Mouse (Mus musculus): ENCODE measurements at regions not wholly inside any gene's neighbourhood (a gene's known extent, or its start where the extent isn't known, plus 50 kb on each side); places are given as distances from the start of the nearest gene placed in this dataset.

GRCm38 (mm10) chr10:56920711-56921672 lies 543.9 kb downstream of the Gja1 start:
- no peak overlapping the region for H3K9ac ChIP-seq
- WGBS = 51% methylated on average over 20 of the region's 20 CpGs

GRCm38 (mm10) chr10:56935174-56935573 lies 551.0 kb upstream of the Hsf2 start:
- Histone ChIP-seq H3K4me1 (replicated peaks) (no peaks in the 10 kb centered on the region), H3K27me3 (no peaks in the 10 kb centered on the region), H3K27ac (replicated peaks) (no peak overlapping the region), H3K9ac (no peak overlapping the region), H3K4me3 (no peak overlapping the region), H3K9me3 (no peaks in the 10 kb centered on the region), H3K36me3 (no peaks in the 10 kb centered on the region), H3K4me2 (no peak overlapping the region)
- no peak for ATAC-seq (ENCODE audit: low read depth)
- WGBS = 90% methylated on average over 4 of the region's 4 CpGs

More at GRCm38 (mm10) chr10:56920711-56921672, 543.9 kb downstream of the Gja1 start:
- H3K27ac ChIP-seq (replicated peaks) = peak overlapping the region; percentile 39
- no peaks in the 10 kb centered on the region for H3K36me3 ChIP-seq
- H3K9me3 ChIP-seq = no peaks in the 10 kb centered on the region
- ATAC-seq (ENCODE audit: low read depth) = no peak
- H3K4me1 ChIP-seq (replicated peaks) = peaks cover 4% of the 10 kb centered on the region; the same call in 1 of the 2 replicates
- peak overlapping the region; percentile 35 for H3K4me2 ChIP-seq
- no peak overlapping the region for H3K4me3 ChIP-seq
- no peaks in the 10 kb centered on the region for H3K27me3 ChIP-seq

- Histone ChIP-seq H3K9ac (no peak overlapping the region), H3K4me1 (replicated peaks) (no peaks in the 10 kb centered on the region), H3K27me3 (no peaks in the 10 kb centered on the region), H3K9me3 (no peaks in the 10 kb centered on the region), H3K4me3 (no peak overlapping the region), H3K36me3 (no peaks in the 10 kb centered on the region), H3K4me2 (no peak overlapping the region), H3K27ac (replicated peaks) (no peak overlapping the region)
- ATAC-seq (ENCODE audit: low read depth) = no peak
- WGBS = 58% methylated on average over 4 of the region's 4 CpGs
Observed at GRCm38 (mm10) chr10:56941972-56942371, 544.2 kb upstream of the Hsf2 start.

GRCm38 (mm10) chr10:56944434-56945145 lies 541.6 kb upstream of the Hsf2 start:
- no peaks in the 10 kb centered on the region for H3K4me1 ChIP-seq (replicated peaks)
- no peaks in the 10 kb centered on the region for H3K27me3 ChIP-seq
- H3K9me3 ChIP-seq = no peaks in the 10 kb centered on the region
- no peaks in the 10 kb centered on the region for H3K36me3 ChIP-seq
- H3K27ac ChIP-seq (replicated peaks) = no peak overlapping the region
- no peak overlapping the region for H3K4me2 ChIP-seq
- H3K9ac ChIP-seq = no peak overlapping the region
- no peak overlapping the region for H3K4me3 ChIP-seq
- no peak for ATAC-seq (ENCODE audit: low read depth)
- WGBS = 81% methylated on average over 5 of the region's 5 CpGs

- Histone ChIP-seq H3K4me2 (no peak overlapping the region), H3K4me3 (no peak overlapping the region), H3K4me1 (replicated peaks) (no peaks in the 10 kb centered on the region), H3K9ac (no peak overlapping the region), H3K36me3 (no peaks in the 10 kb centered on the region), H3K27me3 (no peaks in the 10 kb centered on the region), H3K9me3 (no peaks in the 10 kb centered on the region), H3K27ac (replicated peaks) (no peak overlapping the region)
- WGBS = 97% methylated on average over 2 of the region's 2 CpGs
- no peak for ATAC-seq (ENCODE audit: low read depth)
Observed at GRCm38 (mm10) chr10:56956728-56957127, 529.5 kb upstream of the Hsf2 start.

GRCm38 (mm10) chr10:56962096-56962807 lies 523.9 kb upstream of the Hsf2 start:
- ATAC-seq (ENCODE audit: low read depth) = no peak
- WGBS = 84% methylated on average over 4 of the region's 4 CpGs
- Histone ChIP-seq H3K36me3 (no peaks in the 10 kb centered on the region), H3K9me3 (no peaks in the 10 kb centered on the region), H3K4me1 (replicated peaks) (no peaks in the 10 kb centered on the region), H3K27ac (replicated peaks) (no peak overlapping the region), H3K27me3 (no peaks in the 10 kb centered on the region), H3K4me2 (no peak overlapping the region), H3K9ac (no peak overlapping the region), H3K4me3 (no peak overlapping the region)

GRCm38 (mm10) chr10:56963215-56963614 lies 523.0 kb upstream of the Hsf2 start:
- WGBS = 82% methylated on average over 3 of the region's 3 CpGs
- no peak for ATAC-seq (ENCODE audit: low read depth)

GRCm38 (mm10) chr10:56968913-56969312 lies 517.3 kb upstream of the Hsf2 start:
- WGBS = 98% methylated on average over 1 of the region's 1 CpGs
- no peaks in the 10 kb centered on the region for H3K36me3 ChIP-seq
- H3K9ac ChIP-seq = no peak overlapping the region
- no peak for ATAC-seq (ENCODE audit: low read depth)
- no peaks in the 10 kb centered on the region for H3K27me3 ChIP-seq
- no peak overlapping the region for H3K27ac ChIP-seq (replicated peaks)
- H3K4me2 ChIP-seq = no peak overlapping the region
- no peak overlapping the region for H3K4me3 ChIP-seq
- no peaks in the 10 kb centered on the region for H3K9me3 ChIP-seq
- no peaks in the 10 kb centered on the region for H3K4me1 ChIP-seq (replicated peaks)

More at GRCm38 (mm10) chr10:56963215-56963614, 523.0 kb upstream of the Hsf2 start:
- H3K9me3 ChIP-seq = no peaks in the 10 kb centered on the region
- H3K4me2 ChIP-seq = no peak overlapping the region
- no peak overlapping the region for H3K27ac ChIP-seq (replicated peaks)
- H3K27me3 ChIP-seq = no peaks in the 10 kb centered on the region
- H3K9ac ChIP-seq = no peak overlapping the region
- no peaks in the 10 kb centered on the region for H3K4me1 ChIP-seq (replicated peaks)
- H3K4me3 ChIP-seq = no peak overlapping the region
- H3K36me3 ChIP-seq = no peaks in the 10 kb centered on the region

GRCm38 (mm10) chr10:56974812-56975211 lies 511.4 kb upstream of the Hsf2 start:
- no peaks in the 10 kb centered on the region for H3K36me3 ChIP-seq
- H3K4me1 ChIP-seq (replicated peaks) = no peaks in the 10 kb centered on the region
- H3K27me3 ChIP-seq = no peaks in the 10 kb centered on the region
- H3K4me3 ChIP-seq = no peak overlapping the region
- no peak overlapping the region for H3K9ac ChIP-seq
- ATAC-seq (ENCODE audit: low read depth) = no peak
- no peak overlapping the region for H3K27ac ChIP-seq (replicated peaks)
- no peaks in the 10 kb centered on the region for H3K9me3 ChIP-seq
- H3K4me2 ChIP-seq = no peak overlapping the region
- WGBS = 67% methylated on average over 5 of the region's 5 CpGs

GRCm38 (mm10) chr10:56979601-56980000 lies 506.6 kb upstream of the Hsf2 start:
- ATAC-seq (ENCODE audit: low read depth) = no peak
- no peaks in the 10 kb centered on the region for H3K27me3 ChIP-seq
- no peak overlapping the region for H3K4me3 ChIP-seq
- no peaks in the 10 kb centered on the region for H3K36me3 ChIP-seq
- no peak overlapping the region for H3K9ac ChIP-seq
- H3K27ac ChIP-seq (replicated peaks) = no peak overlapping the region
- no peaks in the 10 kb centered on the region for H3K4me1 ChIP-seq (replicated peaks)
- no peaks in the 10 kb centered on the region for H3K9me3 ChIP-seq
- H3K4me2 ChIP-seq = no peak overlapping the region
- WGBS = 57% methylated on average over 3 of the region's 3 CpGs

GRCm38 (mm10) chr10:56980821-56981220 lies 505.4 kb upstream of the Hsf2 start:
- Histone ChIP-seq H3K27ac (replicated peaks) (no peak overlapping the region), H3K27me3 (no peaks in the 10 kb centered on the region), H3K4me2 (no peak overlapping the region), H3K4me3 (no peak overlapping the region), H3K9me3 (no peaks in the 10 kb centered on the region), H3K9ac (no peak overlapping the region), H3K4me1 (replicated peaks) (no peaks in the 10 kb centered on the region), H3K36me3 (no peaks in the 10 kb centered on the region)
- WGBS = 85% methylated on average over 3 of the region's 3 CpGs
- no peak for ATAC-seq (ENCODE audit: low read depth)

Data from neural tube, embryonic 13.5 days (tissue).